ENCODE assay signal across 23 mouse cellular contexts in the genomic region with DNA sequence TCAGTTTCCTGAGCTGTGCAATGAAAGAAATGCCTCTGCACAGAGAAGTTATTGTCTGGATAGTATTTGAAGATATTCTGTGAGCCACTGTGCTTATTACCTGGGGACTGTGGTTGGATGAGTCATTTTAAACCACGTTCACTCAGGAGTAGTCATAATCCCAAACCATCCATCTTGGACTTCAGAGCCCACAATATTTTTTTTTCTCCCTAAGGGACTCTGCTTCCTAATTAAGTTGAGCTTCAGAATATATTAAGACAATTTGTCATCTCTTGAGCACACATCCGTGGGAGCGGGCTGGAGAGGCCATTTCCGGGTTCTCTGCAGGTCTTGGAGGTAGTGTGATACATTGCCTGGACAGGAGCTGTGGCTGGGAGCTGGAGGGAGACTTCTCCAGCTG.
DNase-seq lines count a peak whose midpoint lies in the region; ATAC-seq and TF ChIP-seq lines count a peak whose summit lies in the region.
"Had no signal": no experiment of that assay in that cellular context is flagged by ENCODE, and none has a peak within 500 bp of the region (broad histone marks: within the 10 kb centered on the region; RNA-seq: fewer than 3 reads in every experiment).

No protein-coding gene starts in this region.

- TF ChIP-seq POLR2A in thymus, adult 2 months (IDR thresholded peaks at IDR 0.05; ENCODE audit: control insufficient read depth, extremely low read depth, insufficient read depth, low read length, poor library complexity): no peak

- DNase-seq in 3134 (ENCODE audit: extremely low read depth, insufficient read length, low spot score) (peak; percentile 52), Patski (ENCODE audit: low read depth, low spot score) (peak; percentile 90)
- DNase-seq in thymus, postnatal 36 days: no peak
- no peak for DNase-seq in thymus, adult 2 months
- DNase-seq: adrenal gland, adult 2 months; adrenal gland, postnatal 10 days; adrenal gland, postnatal 25 days; B cell, adult 2 months; cerebellum, adult 11 months; cerebellum, adult 18-20 months; cerebellum, adult 8-10 months; cerebellum, adult 9-11 months; cerebellum, postnatal 14 days; cerebellum, postnatal 36 days; embryo, embryonic 11 days had no signal

- no peak overlapping the region for H3K4me3 ChIP-seq in C2C12 (ENCODE audit: insufficient read depth, poor library complexity, severe bottlenecking)
- H3K4me3 ChIP-seq in thymus, adult 2 months (ENCODE audit: control insufficient read depth, insufficient read depth, low read length): no peak overlapping the region
- H3K4me3 ChIP-seq: embryonic facial prominence, embryonic 13.5 days; embryonic facial prominence, embryonic 15.5 days; erythroblast, embryonic 14.5 days; forebrain, embryonic 10.5 days; forebrain, embryonic 12.5 days had no signal

- TF ChIP-seq CTCF in C2C12 (IDR thresholded peaks at IDR 0.05; ENCODE audit: control insufficient read depth, insufficient read depth, insufficient read length) (no peak), Patski (IDR thresholded peaks at IDR 0.05) (no peak)
- TF ChIP-seq CTCF in thymus, adult 2 months (IDR thresholded peaks at IDR 0.05; ENCODE audit: borderline replicate concordance, control insufficient read depth, extremely low read depth, insufficient read depth, low read length, poor library complexity): no peak

- H3K27ac ChIP-seq in thymus, adult 2 months (ENCODE audit: control insufficient read depth, insufficient read depth, low read length): no peak overlapping the region
- H3K27ac ChIP-seq: embryonic facial prominence, embryonic 13.5 days; embryonic facial prominence, embryonic 15.5 days; forebrain, embryonic 10.5 days; forebrain, embryonic 12.5 days had no signal

- no peaks in the 10 kb centered on the region for H3K27me3 ChIP-seq in C2C12 (ENCODE audit: control insufficient read depth, insufficient read depth, insufficient read length)
- no peaks in the 10 kb centered on the region for H3K27me3 ChIP-seq in Patski
- no peaks in the 10 kb centered on the region for H3K27me3 ChIP-seq in thymus, adult 2 months (ENCODE audit: control insufficient read depth, insufficient read depth, low read length)
- H3K27me3 ChIP-seq: embryonic facial prominence, embryonic 13.5 days; embryonic facial prominence, embryonic 15.5 days; forebrain, embryonic 12.5 days had no signal

- H3K79me2 ChIP-seq in C2C12 (ENCODE audit: control insufficient read depth, insufficient read depth): peaks cover 94% of the 10 kb centered on the region

- 95% methylated on average over 4 of the region's 4 CpGs for WGBS in thymus, adult 2 months

- peaks cover 78% of the 10 kb centered on the region for H3K79me3 ChIP-seq in C2C12 (ENCODE audit: low read depth)

- ATAC-seq in Patski: peak; percentile 81
- ATAC-seq: forebrain, embryonic 14.5 days; forebrain, embryonic 16.5 days had no signal

- in situ Hi-C loops in Patski (cut with MboI; ENCODE audit: low pct_unique_long_range_greater_than_20kb): no loop called here

- no peak overlapping the region for H3ac ChIP-seq in C2C12 (ENCODE audit: control insufficient read depth, insufficient read length, low read depth)

- CTCF ChIA-PET in Patski (lab: Charles Lee): no interaction called here

- no peaks in the 10 kb centered on the region; the same call in 1 of the 2 replicates for H3K4me1 ChIP-seq in thymus, adult 2 months (replicated peaks; ENCODE audit: control insufficient read depth, insufficient read depth, low read length)
- H3K4me1 ChIP-seq: embryonic facial prominence, embryonic 15.5 days had no signal

- POLR2A ChIA-PET in Patski (lab: Charles Lee): interaction anchor here (0.9 kb wide), 1 partner anchor 180 kb away, joined by 3 read pairs; no protein-coding TSS in a partner anchor

- peaks cover 15% of the 10 kb centered on the region for H3K36me3 ChIP-seq in C2C12 (ENCODE audit: control insufficient read depth, insufficient read depth)
- no peaks in the 10 kb centered on the region for H3K36me3 ChIP-seq in thymus, adult 2 months (ENCODE audit: control insufficient read depth, insufficient read depth, low read length)
- H3K36me3 ChIP-seq: embryonic facial prominence, embryonic 13.5 days; embryonic facial prominence, embryonic 15.5 days; forebrain, embryonic 12.5 days had no signal

TF ChIP-seq in C2C12, 6 proteins besides CTCF, POLR2A, EP300 and RAD21:
- no peak for TF ChIP-seq MYOD1 (IDR thresholded peaks at IDR 0.05; ENCODE audit: control insufficient read depth, insufficient read length, low read depth)
- TF ChIP-seq FOSL1 (IDR thresholded peaks at IDR 0.05; ENCODE audit: insufficient read depth, low read length, poor library complexity, severe bottlenecking): peak; percentile 71

Comparison
In these comparisons a context has a peak if more than half of its experiments do, and no peak if none do; other contexts are left out.
1. DNase-seq: peak in 3134 (single experiment) and Patski (single experiment); none in thymus, postnatal 36 days (0 of 2) and thymus, adult 2 months (single experiment).